Mouse (Mus musculus) G1E (cell line): ENCODE data around the gene Serpine2. TPM values are rescaled to one million over a fixed set of nuclear protein-coding genes. Genes with fewer than 3 reads are reported as not detected.

Source experiments
- ATAC-seq: 2 replicates; pipeline ENCODE4 v1.8.0; 2016; ENCODE audit warnings: mild to moderate bottlenecking; ENCODE audit not compliant: insufficient number of reproducible peaks, poor library complexity, low FRiP score, severe bottlenecking; ENCODE audit errors: extremely low read depth
- DNase-seq: peaks from one replicate; pipeline ENCODE4 v3.0.0; 2012; ENCODE audit warnings: low spot score
- H3K27me3 ChIP-seq: 2 replicates; pipeline ENCODE4 v1.6.1; 2012; ENCODE audit warnings: mild to moderate bottlenecking, low read length, inconsistent platforms; ENCODE audit not compliant: insufficient read depth
- H3K36me3 ChIP-seq: replicated peaks from 2 replicates; pipeline ENCODE3; 2012; ENCODE audit warnings: mild to moderate bottlenecking, inconsistent platforms
- H3K4me1 ChIP-seq: 2 replicates; pipeline ENCODE4 v1.6.1; 2012; ENCODE audit warnings: low read depth, low read length, inconsistent platforms, mixed read lengths; ENCODE audit not compliant: insufficient read depth
- H3K4me3 ChIP-seq: 2 replicates; pipeline ENCODE4 v1.5.1; 2012; ENCODE audit warnings: low read depth, mild to moderate bottlenecking, inconsistent platforms, low read length, moderate library complexity, mixed read lengths
- H3K9me3 ChIP-seq: replicated peaks from 2 replicates; pipeline ENCODE4 v1.6.1; 2012; ENCODE audit warnings: inconsistent platforms
- CTCF ChIP-seq: IDR thresholded peaks from 2 replicates; pipeline ENCODE4 v1.5.1; 2012; ENCODE audit warnings: low read depth, low read length, inconsistent platforms, mixed read lengths
- GATA1 ChIP-seq: IDR thresholded peaks from 2 replicates; pipeline ENCODE4 v1.6.1; 2012; ENCODE audit warnings: borderline replicate concordance, low read length, inconsistent platforms, mixed read lengths
- GATA2 ChIP-seq: IDR thresholded peaks from 2 replicates; pipeline ENCODE4 v1.6.1; 2012; ENCODE audit warnings: low read depth, low read length, inconsistent platforms, borderline replicate concordance
- POLR2AphosphoS5 ChIP-seq: IDR thresholded peaks from 2 replicates; pipeline ENCODE4 v1.6.1; 2012; ENCODE audit warnings: low read depth, low read length, inconsistent platforms; ENCODE audit not compliant: insufficient replicate concordance
- TAL1 ChIP-seq: conservative IDR thresholded peaks from 2 replicates; pipeline ENCODE4 v1.6.1; 2012; ENCODE audit warnings: low read depth, low read length, inconsistent platforms, mixed read lengths
- polyA plus RNA-seq: library from polyadenylated mRNA; stranded (reverse); fragments of >175 nt; gene quantifications from 2 replicates; pipeline ENCODE4 v1.2.3, GENCODE M21; 2012
- total RNA-seq, 2 experiments: library from RNA; stranded (forward) in 1 of 2; stranded (reverse) in 1 of 2; fragments of 200-1000 nt in 1 of 2; fragments of >200 nt in 1 of 2; fragmentation: Nextera tagmentation in 1 of 2; gene quantifications; 2 replicates each; pipeline ENCODE4 v1.2.3; 2014 to 2017

Serpine2 gene
- total and polyA plus RNA-seq, 3 experiments = 0.44 TPM; not detected in 2

- no peaks in the 10 kb centered on the region for H3K4me1 ChIP-seq
- DNase-seq (no peak), ATAC-seq (no peak)
- no peaks in the 10 kb centered on the region for H3K36me3 ChIP-seq
- TF ChIP-seq CTCF (no peak), TAL1 (no peak), GATA1 (no peak), GATA2 (no peak), POLR2AphosphoS5 (no peak)
- peaks cover 6% of the 10 kb centered on the region for H3K27me3 ChIP-seq
- H3K4me3 ChIP-seq = no peak overlapping the region
- no peaks in the 10 kb centered on the region for H3K9me3 ChIP-seq
These were observed 58.0 kb downstream of the Serpine2 start for GRCm38 (mm10) chr1:79802858-79803427.

GRCm38 (mm10) chr1:79797084-79797483 is 63.9 kb downstream of the Serpine2 start:
- Histone ChIP-seq H3K4me3 (no peak overlapping the region), H3K27me3 (no peaks in the 10 kb centered on the region; the same call in 1 of the 2 replicates), H3K4me1 (no peaks in the 10 kb centered on the region), H3K36me3 (no peaks in the 10 kb centered on the region), H3K9me3 (no peaks in the 10 kb centered on the region)
- DNase-seq (no peak), ATAC-seq (no peak)
- TF ChIP-seq POLR2AphosphoS5 = no peak
- no peak for TF ChIP-seq GATA2
- TF ChIP-seq CTCF = no peak
- no peak for TF ChIP-seq TAL1
- TF ChIP-seq GATA1 = no peak

GRCm38 (mm10) chr1:79786267-79786927 is 74.6 kb downstream of the Serpine2 start:
- Histone ChIP-seq H3K9me3 (no peaks in the 10 kb centered on the region), H3K4me3 (no peak overlapping the region), H3K4me1 (no peaks in the 10 kb centered on the region), H3K27me3 (peaks cover 11% of the 10 kb centered on the region), H3K36me3 (peaks cover 28% of the 10 kb centered on the region)
- no peak for ATAC-seq
- DNase-seq = no peak
- no peak for TF ChIP-seq POLR2AphosphoS5
- TF ChIP-seq GATA1 = no peak
- no peak for TF ChIP-seq TAL1

- TF ChIP-seq GATA1 (no peak), POLR2AphosphoS5 (no peak), CTCF (peak; percentile 54)
- no peak; the same call in 1 of the 2 replicates for ATAC-seq
- Histone ChIP-seq H3K4me1 (peaks cover 8% of the 10 kb centered on the region), H3K27me3 (no peaks in the 10 kb centered on the region), H3K4me3 (no peak overlapping the region), H3K36me3 (peaks cover 67% of the 10 kb centered on the region), H3K9me3 (no peaks in the 10 kb centered on the region)
- no peak for DNase-seq
These were observed 78.5 kb downstream of the Serpine2 start for GRCm38 (mm10) chr1:79782433-79782832.

GRCm38 (mm10) chr1:79778011-79778410 is 83.0 kb downstream of the Serpine2 start:
- Histone ChIP-seq H3K4me1 (peaks cover 12% of the 10 kb centered on the region), H3K27me3 (no peaks in the 10 kb centered on the region), H3K4me3 (no peak overlapping the region), H3K9me3 (no peaks in the 10 kb centered on the region), H3K36me3 (peaks cover 56% of the 10 kb centered on the region)
- DNase-seq = no peak
- TF ChIP-seq CTCF = no peak
- no peak for TF ChIP-seq POLR2AphosphoS5
- TF ChIP-seq GATA1 = no peak
- TF ChIP-seq GATA2 = no peak
- no peak for TF ChIP-seq TAL1
- ATAC-seq = no peak

GRCm38 (mm10) chr1:79775927-79776458 is 85.0 kb downstream of the Serpine2 start, which contains the start of the genes Mrpl44 and Wdfy1:
TSS of gene Mrpl44 (plus strand) at chr1:79776018.
TSS of gene Wdfy1 (minus strand) at chr1:79776143.
- DNase-seq = peak; percentile 86
- peaks cover 36% of the 10 kb centered on the region for H3K36me3 ChIP-seq
- peaks cover 12% of the 10 kb centered on the region for H3K4me1 ChIP-seq
- H3K9me3 ChIP-seq = no peaks in the 10 kb centered on the region
- no peaks in the 10 kb centered on the region for H3K27me3 ChIP-seq
- no peak for TF ChIP-seq GATA1
- no peak for TF ChIP-seq TAL1
- no peak for TF ChIP-seq CTCF
- ATAC-seq = peak; percentile 98
- peak within 1 kb of the TSS; percentile 92 for H3K4me3 ChIP-seq
